Mouse (Mus musculus): ENCODE data around the gene Tbx5.

Tbx5 gene

DNA sequence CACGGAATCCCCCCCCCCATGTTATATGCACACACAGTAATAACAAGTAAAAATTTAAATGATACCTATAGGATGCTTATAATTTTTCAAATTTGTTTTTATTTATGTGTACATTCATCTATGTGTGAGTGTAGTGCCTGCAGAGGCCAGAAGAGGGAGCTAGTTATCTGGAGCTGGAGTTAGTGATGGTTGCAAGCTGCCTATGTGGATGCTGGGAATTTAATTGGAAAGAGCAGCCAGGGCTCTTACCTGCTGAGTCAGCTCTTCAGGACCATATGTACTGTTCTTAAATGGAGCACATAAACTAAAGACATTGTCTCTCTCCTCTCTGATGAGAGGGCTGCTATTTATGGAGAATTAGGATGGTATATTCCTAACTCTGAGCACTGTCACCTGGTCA lies 17.2 kb upstream of the Tbx5 start:
- DNase-seq, result no peak

GRCm38 (mm10) chr5:119820452-119820851 lies 12.0 kb upstream of the Tbx5 start:
- no peak for DNase-seq

DNA sequence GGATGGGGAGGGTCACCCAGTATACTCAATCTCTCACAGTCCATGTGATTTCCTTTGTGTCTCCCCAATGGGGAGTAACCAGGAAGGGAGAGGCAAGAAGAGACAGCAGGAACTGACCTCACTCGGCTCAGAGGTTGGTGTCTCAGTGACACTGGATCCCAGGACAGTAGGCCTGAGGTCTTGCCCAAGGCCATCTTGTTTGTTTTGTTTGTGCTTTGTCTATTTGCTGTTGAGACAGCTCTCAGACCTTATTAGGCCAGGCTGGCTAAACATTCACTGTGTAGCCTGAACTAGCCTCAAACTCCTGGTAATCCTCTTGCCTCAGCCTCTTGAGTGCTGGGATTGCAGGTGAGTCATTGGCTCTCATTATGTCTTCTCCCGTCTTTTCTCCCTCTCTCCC lies 11.0 kb upstream of the Tbx5 start:
- no peak for DNase-seq

- no peak for DNase-seq
Observed at GRCm38 (mm10) chr5:119827341-119827740, 5.1 kb upstream of the Tbx5 start.

- DNase-seq, result no peak
Observed at GRCm38 (mm10) chr5:119830611-119831010, 1.9 kb upstream of the Tbx5 start.

DNA sequence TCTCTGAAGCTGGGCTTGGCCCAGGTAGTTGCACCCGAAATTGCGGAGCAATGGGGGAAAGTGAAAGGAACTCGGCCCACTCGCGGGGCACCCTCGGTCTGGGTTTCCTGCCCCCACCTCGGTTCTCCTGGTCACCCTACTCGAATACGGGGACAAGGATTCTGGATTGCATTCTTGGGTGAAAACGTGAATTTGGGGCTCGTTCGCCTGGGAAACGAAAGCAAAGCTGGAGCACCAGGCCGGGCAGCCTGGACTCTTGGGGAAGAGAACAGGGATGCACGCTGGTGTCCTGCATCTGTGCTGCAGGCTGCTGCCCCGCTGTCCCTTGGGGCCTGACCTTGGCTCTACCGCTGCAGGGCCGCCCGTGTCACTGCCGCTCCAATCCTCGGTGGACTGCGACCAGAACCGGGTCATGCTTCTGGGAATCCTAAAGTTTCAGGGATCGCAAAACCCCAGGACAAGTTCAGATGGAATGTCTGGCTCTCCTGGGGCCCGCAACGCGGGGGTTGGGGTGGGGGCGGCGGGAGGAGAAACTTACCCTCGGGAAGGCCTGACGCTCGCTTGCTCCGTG lies 1.2 kb upstream of the Tbx5 start:
- DNase-seq, result peak; percentile 9

DNA sequence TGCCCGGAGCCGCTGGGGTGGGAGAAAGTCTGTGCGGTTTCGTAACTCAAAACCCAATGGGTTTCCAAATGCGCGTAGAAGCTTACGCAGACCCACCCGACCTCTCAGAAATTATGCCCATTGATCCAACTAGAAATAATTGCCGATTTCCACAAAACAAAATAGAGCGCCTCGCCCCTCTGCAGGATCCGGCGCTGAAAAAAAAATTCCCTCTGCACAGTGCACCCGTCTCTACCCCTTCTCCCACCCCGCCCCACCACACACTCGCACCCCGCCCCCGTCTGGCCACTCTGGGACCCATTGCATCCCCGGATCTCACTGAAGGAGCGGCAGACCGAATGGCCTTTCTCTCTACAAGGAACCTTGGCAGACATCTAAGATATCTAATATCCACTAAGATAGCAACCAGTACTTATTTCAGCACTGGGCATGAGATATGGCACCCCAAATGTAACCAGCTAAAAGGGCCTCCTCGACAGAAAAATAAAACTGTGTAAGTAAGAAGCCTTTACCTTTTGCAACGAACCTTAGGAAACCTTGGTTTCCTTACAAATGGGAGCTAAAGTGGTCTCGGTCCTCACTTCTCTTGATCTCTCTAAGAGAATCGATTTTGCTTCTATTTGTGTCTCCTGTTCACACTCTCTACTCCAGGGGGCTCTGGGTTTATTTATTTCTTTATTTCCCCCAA lies 533 bp upstream of the Tbx5 start:
- no peak for DNase-seq

GRCm38 (mm10) chr5:119833223-119834030 lies 959 bp downstream of the Tbx5 start:
- no peak for DNase-seq

- DNase-seq, result no peak
Observed at GRCm38 (mm10) chr5:119834031-119834403, 1.5 kb downstream of the Tbx5 start.

DNA sequence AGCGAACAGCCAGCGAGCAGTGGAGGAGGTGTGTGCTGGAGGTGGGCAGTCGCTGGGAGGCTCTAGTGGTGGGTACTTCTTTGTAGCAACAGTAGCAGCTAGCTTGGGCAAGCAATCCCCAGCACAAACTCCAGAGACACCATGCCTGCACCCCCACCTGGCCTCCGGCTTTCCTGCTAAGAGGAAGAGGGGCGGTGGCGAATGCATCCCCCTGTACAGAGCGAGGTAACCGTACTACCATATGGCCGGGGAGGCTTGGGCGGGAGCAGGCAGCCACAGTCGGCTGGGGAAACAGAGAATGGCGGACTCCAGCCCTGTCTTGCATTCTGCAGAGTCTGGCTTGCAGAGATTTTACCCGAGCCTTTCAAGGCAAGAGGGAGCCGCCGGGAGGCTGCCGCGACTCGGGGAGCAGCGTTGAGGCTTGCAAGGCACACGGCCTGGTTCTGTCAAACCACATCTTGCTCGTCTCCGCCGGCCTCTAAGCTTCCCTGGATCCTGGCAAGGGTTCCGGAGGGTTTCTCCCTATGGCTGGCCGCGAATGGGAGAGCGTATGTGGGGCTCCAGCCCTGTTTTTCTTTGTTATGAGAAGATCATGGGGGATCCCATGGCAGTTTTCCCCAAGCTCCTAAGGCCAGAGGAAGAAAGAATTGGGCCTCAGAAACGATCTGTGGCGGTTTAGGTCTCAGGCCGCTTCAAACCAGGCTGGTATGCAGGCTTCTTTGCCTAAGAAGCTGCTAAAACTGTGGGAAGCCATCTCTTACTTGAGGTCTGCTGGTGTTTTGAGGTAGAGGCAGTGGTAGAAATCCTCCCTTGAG lies 2.8 kb downstream of the Tbx5 start:
- DNase-seq, result peak; percentile 9

GRCm38 (mm10) chr5:119835868-119836209 lies 3.4 kb downstream of the Tbx5 start:
- no peak for DNase-seq

DNA sequence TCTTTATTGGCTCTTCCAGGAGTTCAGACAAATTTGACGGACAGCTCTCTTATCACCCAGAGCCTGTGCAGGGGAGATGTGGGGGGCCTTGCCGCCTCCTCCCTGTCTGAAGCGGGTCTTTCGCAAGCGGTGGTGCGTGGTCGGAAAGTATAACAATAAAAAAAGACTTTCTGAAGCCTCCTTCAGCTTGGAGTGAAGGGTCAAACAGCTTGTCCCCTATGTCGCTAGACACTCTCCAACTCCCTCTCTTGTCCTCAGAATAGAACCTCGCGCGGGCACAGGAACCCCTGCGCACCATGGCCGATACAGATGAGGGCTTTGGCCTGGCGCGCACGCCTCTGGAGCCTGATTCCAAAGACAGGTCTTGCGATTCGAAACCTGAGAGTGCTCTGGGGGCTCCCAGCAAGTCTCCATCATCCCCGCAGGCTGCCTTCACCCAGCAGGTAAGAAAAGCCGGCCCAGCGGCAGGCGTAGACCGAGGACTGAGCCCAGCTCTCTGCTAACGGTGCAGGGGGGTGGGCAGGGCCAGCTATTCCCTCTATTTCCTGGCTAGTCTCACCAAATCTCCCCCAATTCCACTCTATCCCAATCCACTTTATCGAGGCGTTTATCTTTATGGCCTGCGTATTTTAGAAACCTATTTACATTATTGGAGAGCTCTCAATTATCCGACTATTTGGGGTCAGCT lies 4.3 kb downstream of the Tbx5 start:
- DNase-seq, result no peak

GRCm38 (mm10) chr5:119837306-119837675 lies 4.8 kb downstream of the Tbx5 start:
- no peak for DNase-seq

DNA sequence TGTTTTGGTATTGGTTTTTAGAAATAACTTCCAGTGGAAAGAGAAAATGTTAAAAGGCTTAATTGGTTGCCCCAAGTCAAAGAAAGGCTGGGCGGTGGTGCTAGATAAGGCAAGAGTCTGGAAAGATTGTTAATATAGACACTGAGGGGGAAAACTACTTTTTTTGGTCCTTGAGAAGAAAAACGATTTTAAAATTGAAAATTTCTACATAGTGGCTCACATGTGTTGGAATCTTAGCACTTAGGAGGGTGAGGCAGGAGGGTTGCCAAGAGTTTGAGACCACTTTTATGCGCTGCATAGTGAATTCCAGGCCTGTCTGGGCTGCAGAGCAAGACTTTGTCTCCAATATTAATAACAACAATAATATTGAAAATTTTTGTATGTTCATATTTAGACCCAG lies 5.4 kb downstream of the Tbx5 start:
- no peak for DNase-seq

DNA sequence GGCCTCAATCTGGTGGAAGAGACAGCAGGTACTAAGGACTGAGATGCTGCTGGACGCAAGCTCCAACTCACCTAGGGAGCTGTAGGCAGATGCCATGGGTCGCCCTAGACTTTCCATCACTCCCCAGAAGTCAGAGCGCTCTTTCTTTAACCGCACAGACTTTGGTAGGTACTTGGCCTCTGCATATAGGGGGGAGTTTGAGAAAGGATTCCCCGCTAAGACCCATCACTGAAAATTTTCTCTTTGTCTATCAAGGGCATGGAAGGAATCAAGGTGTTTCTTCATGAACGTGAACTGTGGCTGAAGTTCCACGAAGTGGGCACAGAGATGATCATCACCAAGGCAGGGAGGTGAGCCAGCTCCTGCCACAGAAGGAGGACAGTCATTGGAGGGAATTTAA lies 6.0 kb downstream of the Tbx5 start:
- DNase-seq, result no peak

- no peak for DNase-seq
Observed at GRCm38 (mm10) chr5:119839156-119839555, 6.7 kb downstream of the Tbx5 start.

DNA sequence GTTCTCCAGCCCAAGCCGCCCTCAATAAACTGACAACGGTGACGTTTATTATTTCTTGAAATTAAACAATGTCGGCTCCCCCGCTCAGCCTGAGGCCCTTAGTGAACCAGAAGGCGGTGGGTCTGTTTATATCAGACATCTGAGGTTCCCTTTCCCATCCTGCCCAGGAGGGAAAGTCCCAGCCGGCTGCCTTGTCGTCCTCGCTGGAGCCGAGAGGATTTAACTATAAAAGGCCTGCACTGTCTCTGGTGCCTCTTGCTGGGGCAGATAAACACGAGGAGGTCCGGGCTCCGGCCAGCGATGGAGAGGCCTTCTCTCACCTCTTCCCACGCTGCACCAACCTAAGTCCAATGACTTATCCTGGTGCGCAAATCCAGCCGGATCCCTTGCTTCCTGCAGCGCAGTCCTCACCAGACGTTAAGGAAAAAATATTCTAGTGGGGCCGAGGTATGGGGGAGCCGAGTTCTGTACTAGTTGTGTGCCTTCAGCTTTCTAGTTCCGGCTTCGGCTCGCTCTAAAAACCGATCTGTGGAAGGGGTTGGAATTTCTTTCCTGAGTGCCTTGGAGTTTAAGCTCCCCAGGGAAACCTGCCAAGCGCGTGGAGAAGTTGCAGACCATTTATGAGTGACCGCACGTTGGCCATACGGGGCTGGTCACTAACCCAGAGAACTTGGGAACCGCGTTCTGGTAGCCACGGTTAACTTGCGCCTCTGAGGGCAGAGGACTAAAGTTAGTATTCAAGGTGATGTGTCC lies 7.3 kb downstream of the Tbx5 start:
- DNase-seq, result no peak

DNA sequence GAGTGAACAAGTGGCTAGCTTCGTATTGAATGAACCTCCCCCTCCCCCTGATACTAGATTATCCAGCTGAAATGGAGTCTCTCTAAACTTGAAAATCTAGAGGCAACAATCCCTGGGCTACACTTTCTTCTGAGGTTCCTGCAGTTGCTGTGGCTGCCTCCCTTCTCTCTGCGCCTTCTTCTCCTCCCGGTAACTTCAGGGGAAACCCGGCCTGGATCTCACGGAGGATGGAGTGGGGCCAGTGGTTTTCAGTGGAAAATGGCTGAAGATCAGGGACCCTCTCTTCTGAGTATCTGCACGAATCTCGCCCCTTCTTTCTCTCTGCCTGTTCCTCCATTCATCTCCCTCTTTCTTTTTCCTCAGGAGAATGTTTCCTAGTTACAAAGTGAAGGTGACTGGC lies 7.9 kb downstream of the Tbx5 start:
- DNase-seq, result no peak

- no peak for DNase-seq
Observed at GRCm38 (mm10) chr5:119841634-119842420, 9.4 kb downstream of the Tbx5 start.

- DNase-seq, result no peak
Observed at GRCm38 (mm10) chr5:119842701-119843393, 10.4 kb downstream of the Tbx5 start.

DNA sequence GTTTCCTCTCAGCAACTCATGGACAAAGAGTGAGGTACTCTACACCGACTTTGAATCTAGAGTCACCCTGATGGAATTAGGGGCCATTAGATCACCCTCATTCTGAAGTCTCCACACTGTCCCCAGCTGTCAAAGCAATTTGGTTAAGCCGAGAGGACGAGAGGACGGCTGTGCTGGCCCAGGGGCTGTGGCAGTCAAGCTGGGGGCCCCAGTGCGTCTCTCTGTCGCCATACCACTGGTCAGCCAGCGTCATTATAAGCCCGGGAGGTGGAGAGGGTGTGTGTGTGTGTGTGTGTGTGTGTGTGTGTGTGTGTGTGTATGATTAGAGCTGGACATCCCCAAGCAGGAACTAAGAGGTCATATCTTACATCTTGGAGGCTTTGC lies 10.9 kb downstream of the Tbx5 start:
- DNase-seq, result no peak
